Mouse (Mus musculus): ENCODE data around the gene Fras1.

DNA sequence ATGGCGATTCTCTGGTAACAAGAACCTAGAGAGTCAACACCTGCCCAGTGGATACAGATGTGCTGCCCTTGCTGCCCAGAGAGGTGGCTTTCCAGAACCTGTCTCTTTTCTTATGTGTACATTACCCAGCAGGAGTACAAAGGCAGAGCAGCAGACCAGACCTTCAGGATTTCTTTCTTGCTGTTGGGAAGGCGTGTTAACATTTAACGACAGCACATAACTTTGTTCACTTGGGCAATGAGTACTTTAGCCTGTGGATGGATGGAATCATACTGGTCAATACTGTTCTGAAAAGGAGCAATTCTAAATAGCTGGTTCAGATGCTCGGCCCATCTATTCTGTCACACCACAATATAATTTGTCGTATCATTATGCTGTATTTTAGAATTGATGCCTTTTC lies 79.6 kb downstream of the Fras1 start:
- TF ChIP-seq POLR2A (IDR thresholded peaks at IDR 0.05; ENCODE audit: borderline replicate concordance, low read depth, low read length): no peak
- TF ChIP-seq CTCF (IDR thresholded peaks at IDR 0.05; ENCODE audit: low read depth, low read length): no peak
